Mouse (Mus musculus) adipocyte (in vitro differentiated cells): ENCODE measurements around the gene Zswim7.
"Not testable (repeated sequence)": the region's sequence is repeated elsewhere in the genome, so short reads cannot be mapped to it uniquely, and the experiment has no call there.

Experiments
- DNase-seq: peaks from one replicate; pipeline ENCODE4 v3.0.0-alpha.2; 2016; ENCODE audit warnings: low spot score

Gene Zswim7

DNA sequence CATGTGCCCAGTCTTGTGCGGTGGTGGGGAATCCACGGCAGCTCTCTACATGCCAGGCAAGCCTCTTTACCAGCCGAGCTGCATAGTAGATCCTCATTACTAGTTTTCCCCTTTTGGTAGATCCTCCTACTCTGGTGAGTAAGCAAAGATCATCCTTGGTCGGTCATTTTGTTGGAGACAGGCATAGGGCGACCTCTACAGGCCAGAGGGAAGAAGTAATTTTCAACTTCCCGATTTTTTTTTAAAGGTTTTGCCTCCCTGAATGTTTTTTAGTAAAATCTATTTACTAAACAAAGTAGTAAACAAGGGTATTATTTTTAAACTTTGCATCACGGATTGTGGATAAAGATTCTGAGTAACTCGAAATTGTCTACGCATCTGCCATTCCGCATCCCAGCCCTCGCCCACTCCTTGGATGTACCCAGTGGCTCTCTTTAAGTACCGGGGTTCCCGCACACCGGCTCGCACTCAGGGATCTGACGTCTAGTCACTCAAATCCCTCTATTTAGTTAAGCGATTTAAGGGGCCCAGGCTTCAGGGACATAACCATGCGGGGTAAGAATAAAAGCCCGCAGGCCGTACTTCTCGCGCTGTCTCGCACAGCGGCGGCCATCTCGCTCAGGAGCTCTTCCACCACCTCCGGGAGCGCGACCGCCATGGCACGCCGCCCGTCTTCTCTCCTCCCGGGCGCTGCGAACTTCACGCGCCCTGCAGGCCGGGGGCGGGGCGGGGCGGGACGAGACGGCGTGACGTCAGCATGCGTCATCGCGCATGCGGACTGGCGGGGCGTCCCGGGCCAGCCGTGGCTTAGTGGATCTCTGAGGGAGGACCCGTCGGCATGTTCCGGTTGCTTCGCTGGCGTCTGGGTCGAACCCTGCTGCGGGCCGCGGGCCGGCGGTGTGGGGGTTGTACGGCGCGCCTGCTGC is at the start of gene Zswim7, which contains the start of gene Ttc19:
Gene Zswim7 (minus strand): TSS at position 701 of the 926 bp plus-strand sequence.
Gene Ttc19 (plus strand): TSS at position 799 of the 926 bp plus-strand sequence.
- peak; percentile 92 for DNase-seq

DNA sequence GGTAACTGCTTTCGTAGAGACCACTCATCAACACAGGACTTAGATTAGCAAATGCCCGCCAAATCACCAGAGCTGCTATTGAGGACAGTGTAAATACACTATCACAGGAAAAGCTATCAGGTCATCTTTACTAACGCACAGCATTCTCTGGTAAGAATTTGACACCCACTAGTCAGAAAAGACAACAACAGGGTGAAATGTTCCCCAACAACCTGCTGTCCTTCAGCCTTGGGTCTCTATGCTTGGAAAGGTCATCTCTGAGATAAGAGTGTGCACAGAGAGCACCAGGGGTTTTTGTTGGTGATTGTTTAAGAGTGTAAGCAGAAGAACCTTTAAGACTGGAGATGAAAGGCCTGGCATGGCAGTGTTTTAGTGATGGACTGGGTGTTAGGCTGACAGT is 42.5 kb upstream of the Zswim7 start:
- DNase-seq = no peak

DNA sequence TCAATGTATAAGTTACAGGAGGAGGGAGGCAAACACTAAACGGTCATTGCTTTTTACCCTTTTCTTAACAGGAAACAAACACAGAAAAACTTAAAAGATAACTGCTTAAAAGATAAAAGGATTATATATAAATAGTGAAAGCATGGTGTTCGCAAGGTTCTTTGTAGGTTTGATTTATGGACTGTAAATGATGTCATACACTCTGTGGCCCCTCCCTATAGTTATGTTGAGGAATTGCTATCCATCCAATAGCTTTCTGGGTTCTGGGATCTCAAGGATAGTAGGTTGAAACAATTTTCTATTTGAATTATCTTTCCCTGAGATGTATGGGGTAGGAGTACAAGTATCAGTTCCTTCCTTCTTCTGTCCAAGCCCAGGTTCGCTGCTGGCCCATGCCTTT is 38.9 kb upstream of the Zswim7 start:
- DNase-seq = no peak

DNA sequence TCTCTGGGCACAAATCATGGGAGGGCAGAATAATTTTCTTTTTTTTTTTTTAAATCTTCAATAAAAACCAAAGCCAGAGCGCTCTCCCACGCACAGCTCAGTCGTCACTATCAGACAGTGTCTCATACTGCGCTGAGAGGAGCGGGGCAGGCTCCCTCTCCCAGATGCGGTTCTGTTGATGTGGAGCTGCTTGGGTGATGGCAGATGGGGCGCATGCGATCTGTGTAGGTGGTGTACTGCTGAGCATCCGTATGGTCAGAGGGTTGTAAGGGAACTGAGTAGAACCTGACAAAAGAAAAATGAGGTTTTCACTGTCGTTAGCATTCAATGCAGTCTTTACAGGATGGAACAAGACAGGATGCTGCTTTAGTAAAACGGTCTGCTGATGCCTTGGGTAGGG is 36.6 kb upstream of the Zswim7 start:
- DNase-seq = no peak

DNA sequence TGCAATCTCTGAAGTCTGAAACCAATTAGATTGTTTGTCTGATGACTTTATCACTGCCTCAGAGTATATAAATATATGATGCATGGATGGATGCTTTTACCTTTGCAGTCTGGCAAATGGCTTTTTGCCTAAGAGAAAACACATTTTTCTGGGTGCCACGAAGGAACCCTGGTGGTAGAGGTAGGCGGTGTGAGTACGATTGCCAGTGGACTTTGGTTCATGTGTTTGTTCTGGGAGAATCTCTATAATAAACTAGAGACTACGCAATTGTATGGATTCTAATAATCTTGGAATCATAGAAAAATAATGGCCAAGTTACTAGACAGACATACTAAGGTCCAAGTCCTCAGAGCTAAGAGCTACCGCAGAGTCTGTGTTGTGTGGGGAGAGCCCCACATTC is 33.8 kb upstream of the Zswim7 start:
- no peak for DNase-seq

DNA sequence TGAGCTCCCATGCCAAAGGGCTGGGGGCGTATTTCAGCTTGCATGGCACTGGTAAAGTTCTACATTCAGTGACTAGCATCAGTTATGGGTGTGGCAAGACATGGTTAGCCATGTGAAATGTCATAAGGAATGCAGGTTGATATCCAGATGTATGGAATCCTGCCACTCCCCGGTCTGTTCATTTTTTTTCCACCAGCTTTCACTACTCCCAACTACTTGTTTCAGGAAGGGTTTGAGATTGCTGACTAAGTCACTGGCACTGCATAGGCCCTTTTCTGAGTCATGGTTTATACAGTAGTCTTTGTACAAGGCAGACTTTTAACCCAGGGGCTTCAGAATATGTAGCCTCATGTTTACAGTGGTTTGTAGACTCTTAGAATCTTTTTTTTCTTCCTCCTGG is 28.1 kb upstream of the Zswim7 start:
- no peak for DNase-seq

DNA sequence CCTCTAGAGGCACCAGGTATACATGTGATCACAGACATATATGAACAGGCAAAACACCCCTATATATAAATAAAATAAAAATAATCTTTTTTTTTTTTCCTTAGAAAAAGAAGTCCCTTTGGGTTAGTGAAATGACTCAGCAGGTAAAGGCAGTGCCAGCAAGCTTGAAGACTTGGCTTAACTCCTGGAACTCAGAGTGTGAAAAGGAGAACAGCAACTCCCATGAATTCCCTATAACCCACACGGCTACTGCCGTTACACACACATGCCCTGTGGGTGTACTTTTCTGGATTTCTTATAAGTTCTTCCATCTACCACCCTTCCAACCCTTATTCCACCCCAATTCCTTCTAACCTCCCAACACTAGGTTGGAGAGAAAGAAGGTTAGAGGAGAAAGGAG is 24.7 kb upstream of the Zswim7 start:
- DNase-seq = peak; percentile 30

DNA sequence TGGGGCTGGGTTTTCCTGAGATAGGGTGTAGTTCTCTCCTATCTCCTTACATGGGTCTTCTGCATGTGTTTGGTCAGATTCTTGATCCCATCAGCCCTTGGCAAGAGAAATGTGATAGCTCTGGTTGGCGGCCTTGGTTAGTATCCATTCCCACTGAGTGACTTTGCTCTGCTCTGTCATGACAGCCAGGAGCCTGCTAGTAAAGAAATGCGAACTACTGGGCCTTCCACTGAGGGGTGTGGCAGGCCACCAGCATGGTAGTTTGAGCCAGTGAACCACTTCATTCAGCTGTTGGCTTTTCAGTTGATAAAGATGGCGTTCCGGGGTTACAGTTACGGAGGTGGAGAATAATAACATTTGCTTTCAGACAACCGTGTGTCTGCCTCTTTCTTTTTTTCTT is 17.7 kb upstream of the Zswim7 start:
- DNase-seq = no peak

DNA sequence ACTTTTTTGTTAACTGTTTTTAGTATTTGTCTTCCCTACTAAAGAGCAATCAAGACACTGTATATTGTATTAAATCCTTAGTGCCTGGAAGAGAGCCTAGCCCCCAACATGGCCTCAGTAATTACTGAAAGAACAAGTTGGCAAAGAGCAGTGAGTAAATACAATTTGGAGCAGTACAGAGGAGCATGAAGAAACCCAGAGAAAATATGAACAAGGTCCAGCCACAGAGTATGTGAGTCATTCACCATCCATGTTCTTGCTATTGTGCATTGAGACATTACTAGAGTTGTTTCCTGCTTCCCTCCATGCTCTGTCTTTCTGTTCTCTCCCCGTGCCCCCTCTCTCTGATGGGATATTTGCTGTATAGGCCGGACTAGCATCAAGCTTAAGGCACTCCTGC is 12.9 kb upstream of the Zswim7 start:
- DNase-seq = peak; percentile 27

DNA sequence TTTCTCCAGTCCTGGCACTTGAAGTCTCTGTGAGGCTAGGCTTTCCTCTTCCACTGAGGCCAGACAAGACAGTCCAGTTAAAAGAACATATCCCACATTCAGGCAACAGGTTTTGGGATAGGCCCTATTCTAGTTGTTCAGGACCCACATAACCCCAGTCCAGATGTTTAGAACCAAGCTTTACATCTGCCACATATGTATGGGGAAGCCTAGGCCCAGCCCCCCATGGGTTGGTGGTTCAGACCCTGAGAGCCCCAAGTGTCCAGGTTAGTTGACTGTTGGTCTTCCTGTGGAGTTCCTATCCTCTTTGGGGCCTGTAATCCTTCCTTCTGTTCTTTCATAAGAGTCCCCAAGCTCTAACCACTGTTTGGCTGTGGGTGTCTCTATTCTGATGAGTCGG is 6.5 kb upstream of the Zswim7 start:
- DNase-seq = no peak

DNA sequence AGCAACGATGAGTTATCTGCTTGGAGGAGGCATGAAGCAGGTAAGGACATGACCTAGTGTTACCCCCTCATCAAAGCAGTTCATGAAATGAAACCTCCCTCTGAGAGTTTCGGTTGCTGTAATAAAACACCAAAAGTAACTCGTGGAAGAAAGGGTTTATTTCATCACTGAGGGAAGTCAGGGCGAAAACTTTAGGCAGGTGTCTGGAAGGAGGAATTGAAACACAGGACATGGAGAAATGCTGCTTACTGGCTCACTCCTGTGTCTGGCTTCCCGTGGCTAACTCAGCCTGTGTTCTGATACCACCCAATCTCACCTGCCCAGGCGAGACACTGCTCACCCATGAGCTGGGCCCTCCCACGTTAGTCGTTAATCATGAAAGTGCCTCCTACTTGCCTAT is 3.8 kb upstream of the Zswim7 start:
- DNase-seq = no peak

DNA sequence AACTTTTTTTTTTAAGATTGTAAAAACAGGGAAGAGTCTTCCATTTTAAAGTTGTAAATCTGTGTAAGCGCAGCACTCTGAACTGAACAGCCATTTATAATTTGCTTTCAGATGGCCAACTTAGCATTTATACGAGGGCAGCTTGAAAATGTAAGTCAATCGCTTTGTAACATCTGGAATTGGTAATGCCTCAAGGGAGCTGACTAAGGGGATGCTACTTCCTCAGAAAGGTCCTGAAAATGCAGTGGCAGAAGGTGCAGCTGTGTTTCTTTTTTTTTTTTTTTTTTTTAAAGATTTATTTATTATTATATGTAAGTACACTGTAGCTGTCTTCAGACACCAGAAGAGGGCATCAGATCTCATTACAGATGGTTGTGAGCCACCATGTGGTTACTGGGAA is 2.8 kb upstream of the Zswim7 start:
- DNase-seq = not testable (repeated sequence)

DNA sequence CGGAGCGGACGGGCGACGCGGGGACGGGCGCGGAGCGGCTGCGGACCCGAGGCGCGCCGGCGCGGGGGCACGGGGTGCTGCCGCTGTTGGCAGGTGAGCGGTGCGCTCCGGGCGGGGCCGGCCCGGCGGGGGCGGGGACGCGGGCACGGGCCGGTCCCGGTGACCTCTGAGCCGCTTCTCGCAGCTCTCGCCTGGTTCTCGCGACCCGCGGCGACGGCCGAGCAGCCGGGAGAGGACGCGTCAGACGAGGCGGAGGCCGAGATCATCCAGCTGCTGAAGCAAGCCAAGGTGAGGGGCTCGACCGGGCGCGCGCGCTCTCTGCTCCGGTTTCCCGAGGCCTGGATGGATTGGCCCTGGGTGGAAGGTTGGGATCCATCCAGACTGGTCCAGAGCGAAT is 424 bp upstream of the Zswim7 start:
- peak; percentile 66 for DNase-seq

DNA sequence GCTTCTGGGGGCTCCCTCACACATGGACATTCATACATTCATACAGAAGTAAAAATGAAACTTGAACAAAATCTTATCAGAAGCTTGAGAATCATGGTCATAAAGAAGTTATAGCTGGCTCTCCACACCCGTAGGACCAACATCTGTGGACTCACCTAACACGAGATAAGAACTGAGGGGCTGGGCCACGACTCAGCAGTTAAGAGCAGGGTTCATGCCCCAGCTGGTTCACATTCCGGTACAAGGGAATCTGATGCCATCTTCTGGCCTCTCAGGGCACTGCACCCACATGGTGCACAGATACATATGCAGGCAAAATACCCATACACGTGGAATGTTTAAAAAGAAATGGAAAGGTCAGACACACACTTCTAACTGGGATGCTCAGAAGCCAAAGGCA is 3.1 kb downstream of the Zswim7 start:
- peak; percentile 62 for DNase-seq

DNA sequence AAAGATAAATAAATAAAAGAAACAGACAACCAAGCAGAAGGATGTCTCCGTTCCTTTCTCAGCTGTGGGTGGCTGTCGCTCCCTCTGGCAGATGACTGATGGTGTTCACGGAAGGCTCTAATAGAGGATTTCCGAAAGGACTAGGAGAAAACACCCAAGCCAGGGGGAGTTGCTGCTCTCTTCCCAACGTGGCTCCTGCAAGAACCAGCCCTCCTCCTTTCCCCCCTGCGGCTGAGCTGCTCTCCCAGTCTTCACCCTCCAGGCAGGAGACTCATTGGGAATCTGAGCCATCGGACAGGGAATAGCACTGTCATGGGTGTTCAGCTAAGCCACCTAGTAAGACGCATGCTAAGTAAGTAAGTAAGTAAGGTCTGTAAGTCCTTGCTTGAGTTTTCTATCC is 4.1 kb downstream of the Zswim7 start:
- no peak for DNase-seq

DNA sequence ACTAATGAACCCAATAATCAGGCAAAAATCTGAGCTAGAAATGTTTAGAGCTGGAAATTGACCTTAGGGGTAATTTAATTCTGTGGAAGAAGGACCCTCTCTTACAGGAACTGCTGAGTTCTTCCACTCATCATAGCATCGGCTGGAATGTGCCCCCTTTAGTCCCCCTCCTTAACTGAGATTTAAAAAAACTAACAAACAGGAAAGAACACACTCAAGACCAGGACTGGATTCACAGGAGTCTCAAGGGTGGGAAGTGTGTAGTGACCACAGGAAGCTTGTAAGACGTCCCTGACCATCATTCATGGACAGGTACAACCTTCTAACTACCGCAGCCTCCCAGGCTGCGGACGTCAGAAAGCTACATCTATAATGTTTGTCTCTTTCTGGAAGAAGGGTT is 10.3 kb downstream of the Zswim7 start:
- no peak for DNase-seq

DNA sequence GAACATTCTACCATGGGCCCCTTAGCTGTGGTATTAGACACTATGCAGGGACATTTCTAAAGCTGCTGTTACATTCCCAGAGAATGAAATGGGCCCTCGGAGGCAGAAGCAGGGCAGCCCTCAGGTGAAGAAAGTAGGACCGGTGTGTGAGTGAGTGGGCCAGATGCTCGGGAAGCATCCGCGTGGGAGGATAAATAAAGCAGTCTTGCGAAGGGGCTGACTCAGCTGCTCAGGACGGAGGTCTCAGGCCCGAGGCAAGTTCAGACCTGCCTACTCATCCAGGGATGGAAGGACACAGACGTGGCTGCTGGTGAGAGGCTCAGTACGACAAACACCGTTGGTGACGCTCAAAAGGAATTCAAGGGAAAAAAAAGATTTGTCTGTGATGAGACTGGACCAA is 12.1 kb downstream of the Zswim7 start:
- DNase-seq = no peak

DNA sequence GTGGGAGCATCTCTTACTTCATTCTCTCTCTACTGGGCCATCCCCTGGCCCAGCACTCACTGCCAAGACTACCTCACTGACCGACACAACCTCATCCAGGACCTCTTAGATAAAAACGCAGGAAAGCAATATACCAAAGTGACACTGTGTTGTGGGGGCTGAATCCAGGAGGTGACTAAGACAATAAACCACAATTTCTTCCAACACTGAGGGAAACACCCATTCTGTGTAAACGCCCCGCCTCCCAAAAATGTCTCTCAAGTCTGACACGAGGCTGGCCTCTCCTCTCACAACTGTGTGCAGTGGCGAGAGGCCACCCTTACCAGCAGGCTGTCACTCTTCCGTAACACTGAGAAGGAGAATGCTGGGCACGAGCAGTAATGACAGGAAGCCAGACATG is 12.8 kb downstream of the Zswim7 start:
- DNase-seq = no peak

DNA sequence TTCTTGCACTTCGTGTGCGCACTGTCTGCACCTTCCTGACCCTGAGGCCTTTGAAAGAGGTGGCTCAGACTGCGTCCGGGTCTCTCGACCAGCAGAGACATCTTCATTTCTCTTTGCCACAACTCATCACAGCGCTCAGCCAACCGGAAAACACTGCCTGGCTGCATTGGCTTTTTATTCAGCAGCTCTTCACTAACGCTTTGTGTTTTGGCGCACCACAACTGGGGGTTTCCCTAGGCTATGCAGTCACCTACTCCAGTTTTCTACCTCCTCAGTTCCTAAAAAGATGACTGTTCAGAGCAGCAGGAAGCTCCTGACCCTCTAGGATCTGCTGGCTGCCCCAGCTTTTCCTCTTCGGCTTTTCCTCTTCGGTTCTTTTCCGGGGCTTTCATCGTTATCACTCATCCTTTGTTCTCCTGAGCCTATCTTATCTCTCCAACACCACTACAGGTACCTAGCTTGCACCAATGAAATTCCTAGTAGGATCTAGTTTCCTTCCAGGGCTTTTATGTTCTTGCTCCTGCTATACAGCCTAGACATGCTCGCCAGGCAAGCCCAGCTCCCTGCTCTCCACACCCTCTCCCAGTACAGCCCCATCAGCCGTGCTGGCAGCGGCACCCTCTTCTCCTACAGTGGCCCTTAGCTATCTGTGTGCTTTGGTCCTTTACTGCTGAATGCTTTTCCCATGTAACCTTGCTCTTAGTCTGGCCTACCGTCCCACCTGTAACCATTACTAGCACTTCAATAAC is 14.5 kb downstream of the Zswim7 start:
- no peak for DNase-seq

DNA sequence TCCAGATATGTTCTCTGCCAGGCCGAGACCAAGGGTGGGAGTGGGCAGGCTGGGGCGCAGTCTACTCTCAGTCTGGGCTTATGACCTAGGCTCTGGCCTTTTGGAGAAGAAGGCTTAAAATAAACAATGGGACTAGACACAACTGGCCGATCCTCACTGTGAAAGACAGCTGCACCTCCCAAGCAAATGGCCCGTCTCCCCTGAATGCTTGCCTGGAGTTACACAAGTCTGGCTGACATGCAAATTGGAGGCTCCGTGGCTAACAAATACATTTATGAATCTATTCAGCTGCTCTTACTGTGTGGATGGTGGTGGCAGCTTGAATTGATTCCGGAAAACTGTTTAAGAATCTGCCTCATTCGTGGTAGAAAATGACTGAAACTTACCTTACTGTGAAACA is 15.5 kb downstream of the Zswim7 start:
- no peak for DNase-seq

DNA sequence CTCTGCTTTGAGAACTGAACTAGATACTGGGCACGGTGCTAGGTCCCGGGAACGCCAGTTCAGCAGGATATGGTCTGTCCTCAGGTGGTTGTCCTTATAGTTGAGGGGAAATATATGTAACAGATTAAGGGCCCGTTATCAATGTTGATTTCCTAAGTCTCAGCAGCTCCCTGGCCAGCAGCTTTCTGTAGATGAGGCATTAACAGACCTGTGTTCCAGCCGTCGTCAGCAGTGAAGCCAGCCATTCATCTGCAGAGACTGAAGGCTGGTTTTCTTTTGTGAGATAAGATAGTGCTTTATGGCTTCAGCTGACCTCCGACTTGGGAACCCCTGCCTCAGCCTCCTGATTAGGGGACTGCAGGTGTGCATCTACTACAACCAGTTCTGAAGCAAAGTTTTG is 17.2 kb downstream of the Zswim7 start:
- DNase-seq = no peak

DNA sequence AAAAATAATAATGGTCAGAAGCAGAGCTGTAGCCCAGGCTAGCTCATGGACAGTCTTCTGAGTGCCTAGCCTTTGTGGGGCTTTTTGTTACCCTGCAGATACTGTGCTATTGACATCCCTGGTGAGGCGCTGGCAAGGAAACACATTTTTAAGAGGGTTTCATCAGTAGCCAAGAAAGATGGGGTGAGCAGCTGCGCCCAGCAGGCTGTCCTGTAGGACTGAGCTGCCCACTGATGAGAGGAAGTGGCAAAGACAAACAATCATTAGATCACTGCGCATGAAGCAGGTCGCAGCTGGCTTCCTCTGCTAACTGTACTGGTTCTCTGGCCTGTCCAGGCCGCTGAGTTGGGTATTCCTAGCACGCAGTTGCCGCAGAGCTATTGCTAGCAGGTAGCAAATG is 17.6 kb downstream of the Zswim7 start:
- no peak for DNase-seq

DNA sequence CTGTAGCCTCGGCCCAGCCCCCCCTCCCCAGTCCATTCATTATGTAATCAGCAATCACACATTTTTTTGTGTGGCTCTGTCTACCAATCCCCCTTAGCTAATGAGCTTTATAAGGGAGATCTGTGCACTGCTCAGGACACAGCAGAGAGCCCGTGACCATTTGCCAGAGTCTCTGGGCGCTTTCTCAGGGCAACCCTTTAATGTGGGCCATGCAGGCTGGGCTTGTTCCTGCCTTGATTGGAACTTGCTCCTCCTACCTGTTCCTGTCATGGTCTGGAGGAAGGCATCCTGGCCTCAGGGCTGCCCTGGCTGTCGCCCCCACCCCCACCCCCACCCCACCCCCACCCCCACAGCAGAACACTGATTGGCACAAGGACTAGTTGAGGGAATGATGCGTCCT is 22.0 kb downstream of the Zswim7 start:
- DNase-seq = no peak
